Mouse (Mus musculus): ENCODE measurements around the gene Sec22c. TPM values are rescaled to one million over a fixed set of nuclear protein-coding genes. Genes with fewer than 3 reads are reported as not detected.

Gene Sec22c
- polyA plus RNA-seq (2012; rRNA removed) = 23.0 and 24.0 TPM in 2 replicates

GRCm38 (mm10) chr9:121704646-121705625 lies at the start of gene Sec22c:
Gene Sec22c, minus strand, starts transcription at chr9:121705490.

GRCm38 (mm10) chr9:121718792-121719318 lies 13.6 kb upstream of the Sec22c start, which contains the start of gene Nktr:
Gene Nktr, plus strand, starts transcription at chr9:121719169.

GRCm38 (mm10) chr9:121709898-121710583 lies 4.8 kb upstream of the Sec22c start, which contains the start of gene Ss18l2:
Gene Ss18l2, plus strand, starts transcription at chr9:121710329.

GRCm38 (mm10) chr9:121642401-121643181 lies 62.7 kb downstream of the Sec22c start, which contains the start of gene Vipr1:
Gene Vipr1, plus strand, starts transcription at chr9:121642716.

GRCm38 (mm10) chr9:121642001-121642400 lies 63.3 kb downstream of the Sec22c start, which contains the start of gene Lyzl4:
Gene Lyzl4, minus strand, starts transcription at chr9:121642096.

Other genes starting within 250 kb of the Sec22c start
- 114 and 127 TPM in 2 replicates for gene Cck, start 209.8 kb downstream of the Sec22c start, polyA plus RNA-seq (2012; rRNA removed)
- 0.08 and 0.14 TPM in 2 replicates for gene Lyzl4, start 63.4 kb downstream of the Sec22c start, polyA plus RNA-seq (2012; rRNA removed)
- 0.51 and 0.56 TPM in 2 replicates for gene Vipr1, start 62.8 kb downstream of the Sec22c start, polyA plus RNA-seq (2012; rRNA removed)
- 99.7 and 107 TPM in 2 replicates for gene Ss18l2, start 4.8 kb upstream of the Sec22c start, polyA plus RNA-seq (2012; rRNA removed)
- gene Nktr, start 13.7 kb upstream of the Sec22c start, polyA plus RNA-seq (2012; rRNA removed) = 176 and 180 TPM in 2 replicates
- 54.6 and 55.1 TPM in 2 replicates for gene Zfp651, start 53.8 kb upstream of the Sec22c start, polyA plus RNA-seq (2012; rRNA removed)
- gene Klhl40, start 72.1 kb upstream of the Sec22c start, polyA plus RNA-seq (2012; rRNA removed) = 1.00 and 1.9 TPM in 2 replicates
- gene Hhatl, start 87.0 kb upstream of the Sec22c start, polyA plus RNA-seq (2012; rRNA removed) = 0.65 and 1.3 TPM in 2 replicates
- gene Ccdc13, start 134.0 kb upstream of the Sec22c start, polyA plus RNA-seq (2012; rRNA removed) = 3.4 and 4.3 TPM in 2 replicates
- 62.5 and 76.6 TPM in 2 replicates for gene Higd1a, start 152.9 kb upstream of the Sec22c start, polyA plus RNA-seq (2012; rRNA removed)
- gene Ackr2, start 192.9 kb upstream of the Sec22c start, polyA plus RNA-seq (2012; rRNA removed) = 2.9 and 3.2 TPM in 2 replicates
- gene Cyp8b1, start 210.8 kb upstream of the Sec22c start, polyA plus RNA-seq (2012; rRNA removed) = not detected in 2 replicates
- 2.3 and 2.7 TPM in 2 replicates for gene Fam198a, start 245.5 kb upstream of the Sec22c start, polyA plus RNA-seq (2012; rRNA removed)